Mouse (Mus musculus) kidney, postnatal 0 days (tissue): Measurements from ENCODE around the gene Cldn24. TPM values are rescaled to one million over a fixed set of nuclear protein-coding genes. Genes with fewer than 3 reads are reported as not detected.
A peak's percentile ranks its signal among the peaks of the same experiment; 100 is the strongest.

Source experiments
- ATAC-seq: fragments of 200-750 bp; cut with Nextera tagmentation; replicated peaks from 2 replicates; pipeline ENCODE4 v1.8.0; 2017; ENCODE audit warnings: low read depth, moderate number of reproducible peaks, moderate TSS enrichment, moderate library complexity; ENCODE audit not compliant: low FRiP score
- DNase-seq: peaks from one replicate; pipeline ENCODE4 v3.0.0-alpha.2; 2016; ENCODE audit warnings: low spot score
- H3K27ac ChIP-seq: fragments of 300-500 bp; sonication (generic); 2 replicates; pipeline ENCODE4 v1.5.1; 2014; ENCODE audit warnings: mild to moderate bottlenecking
- H3K27me3 ChIP-seq: fragments of 300-500 bp; sonication (generic); 2 replicates; pipeline ENCODE4 v1.6.1; 2014; ENCODE audit warnings: low read length, mixed read lengths; ENCODE audit not compliant: insufficient read depth
- H3K36me3 ChIP-seq: fragments of 300-500 bp; sonication (generic); 2 replicates; pipeline ENCODE4 v1.6.1; 2014; ENCODE audit warnings: low read length, mixed read lengths; ENCODE audit not compliant: insufficient read depth
- H3K4me1 ChIP-seq: fragments of 300-500 bp; sonication (generic); replicated peaks from 2 replicates; pipeline ENCODE4 v1.6.1; 2014; ENCODE audit warnings: antibody characterized with exemption, low read length, mixed read lengths; ENCODE audit not compliant: insufficient read depth
- H3K4me2 ChIP-seq: fragments of 300-500 bp; sonication (generic); 2 replicates; pipeline ENCODE4 v1.6.1; 2014; ENCODE audit warnings: mild to moderate bottlenecking, low read length, moderate library complexity, mixed read lengths
- H3K4me3 ChIP-seq: fragments of 300-500 bp; sonication (generic); replicated peaks from 2 replicates; pipeline ENCODE4 v1.5.1; 2014; ENCODE audit warnings: low read depth, low read length
- H3K9ac ChIP-seq: fragments of 300-500 bp; sonication (generic); 2 replicates; pipeline ENCODE4 v1.6.1; 2014; ENCODE audit warnings: low read depth, low read length
- H3K9me3 ChIP-seq: fragments of 300-500 bp; sonication (generic); replicated peaks from 2 replicates; pipeline ENCODE4 v1.6.1; 2016; ENCODE audit warnings: low read length, inconsistent platforms, mixed read lengths
- CTCF ChIP-seq: IDR thresholded peaks from 2 replicates; pipeline ENCODE4 v1.5.1; 2016; ENCODE audit warnings: antibody characterized with exemption, low read depth, mild to moderate bottlenecking, moderate library complexity
- WGBS: fragments of 180-500 bp; shearing (Covaris S2); extraction: QIAGEN DNeasy Blood & Tissue Kit; methylation state at CpG from one replicate; pipeline ENCODE4 v1.1.7; 2014; 5-methylcytosine and 5-hydroxymethylcytosine counted together
- polyA plus RNA-seq: library from polyadenylated mRNA; unstranded; fragments of >200 nt; fragmentation: Nextera tagmentation; extraction: Ambion mirVana; gene quantifications from 2 replicates; pipeline ENCODE4 v1.2.1, GENCODE M21; 2015

The Cldn24 gene
- polyA plus RNA-seq, 1 experiment from 2014 or later = not detected

- WGBS = 85% methylated on average over 5 of the region's 5 CpGs
- TF ChIP-seq CTCF = no peak
- no peaks in the 10 kb centered on the region for H3K4me1 ChIP-seq
- no peak overlapping the region for H3K4me3 ChIP-seq
- no peaks in the 10 kb centered on the region for H3K9me3 ChIP-seq
- ATAC-seq (no peak), DNase-seq (no peak)
- peaks cover 44% of the 10 kb centered on the region for H3K36me3 ChIP-seq
- H3K4me2 ChIP-seq = no peak overlapping the region
- no peak overlapping the region for H3K27ac ChIP-seq
- no peaks in the 10 kb centered on the region for H3K27me3 ChIP-seq
- H3K9ac ChIP-seq = no peak overlapping the region
Measured at GRCm38 (mm10) chr8:47853356-47853755, 31.4 kb downstream of the Cldn24 start.

- 94% methylated on average over 12 of the region's 12 CpGs for WGBS
- H3K4me2 ChIP-seq = no peak overlapping the region
- peaks cover 65% of the 10 kb centered on the region for H3K36me3 ChIP-seq
- no peak for TF ChIP-seq CTCF
- ATAC-seq (no peak), DNase-seq (no peak)
- H3K4me3 ChIP-seq = no peak overlapping the region
- no peaks in the 10 kb centered on the region for H3K4me1 ChIP-seq
- H3K9ac ChIP-seq = no peak overlapping the region
- H3K27me3 ChIP-seq = no peaks in the 10 kb centered on the region
- no peak overlapping the region for H3K27ac ChIP-seq
- H3K9me3 ChIP-seq = no peaks in the 10 kb centered on the region
Measured at GRCm38 (mm10) chr8:47859259-47859658, 37.3 kb downstream of the Cldn24 start.

GRCm38 (mm10) chr8:47866568-47866967 is 44.6 kb downstream of the Cldn24 start:
- Histone ChIP-seq H3K4me1 (no peaks in the 10 kb centered on the region), H3K4me3 (no peak overlapping the region), H3K27ac (no peak overlapping the region), H3K27me3 (no peaks in the 10 kb centered on the region), H3K36me3 (peaks cover 54% of the 10 kb centered on the region), H3K9me3 (no peaks in the 10 kb centered on the region), H3K9ac (no peak overlapping the region), H3K4me2 (no peak overlapping the region)
- DNase-seq = no peak
- 86% methylated on average over 8 of the region's 8 CpGs for WGBS
- no peak for ATAC-seq
- no peak for TF ChIP-seq CTCF

- TF ChIP-seq CTCF = peak; percentile 96
- H3K27me3 ChIP-seq = no peaks in the 10 kb centered on the region
- H3K4me2 ChIP-seq = no peak overlapping the region
- ATAC-seq (peak; percentile 69; the same call in 1 of the 2 replicates), DNase-seq (peak; percentile 84)
- H3K4me1 ChIP-seq = no peaks in the 10 kb centered on the region
- WGBS = 22% methylated on average over 8 of the region's 8 CpGs
- no peak overlapping the region for H3K9ac ChIP-seq
- peaks cover 49% of the 10 kb centered on the region for H3K36me3 ChIP-seq
- no peaks in the 10 kb centered on the region for H3K9me3 ChIP-seq
- H3K27ac ChIP-seq = no peak overlapping the region
- no peak overlapping the region for H3K4me3 ChIP-seq
Measured at GRCm38 (mm10) chr8:47867067-47867466, 45.1 kb downstream of the Cldn24 start.

Other genes with a start within 250 kb of the Cldn24 start
- gene Ing2, start 146.6 kb upstream of the Cldn24 start, polyA plus RNA-seq = 15.8 and 19.8 TPM in 2 replicates
- gene Cdkn2aip, start 108.2 kb upstream of the Cldn24 start, polyA plus RNA-seq = 23.6 and 27.5 TPM in 2 replicates
- gene Cldn22, start 2.3 kb downstream of the Cldn24 start, polyA plus RNA-seq = not detected in 2 replicates
- gene Wwc2, start 168.8 kb downstream of the Cldn24 start, polyA plus RNA-seq = 18.3 and 19.5 TPM in 2 replicates